Mouse (Mus musculus) brain, embryonic 14.5 days (tissue): ENCODE measurements at regions not wholly inside any gene's neighbourhood (a gene's known extent, or its start where the extent isn't known, plus 50 kb on each side); places are given as distances from the start of the nearest gene placed in this dataset.
A peak's percentile ranks its signal among the peaks of the same experiment; 100 is the strongest.
"Not testable (repeated sequence)": the region's sequence is repeated elsewhere in the genome, so short reads cannot be mapped to it uniquely, and the experiment has no call there.

ENCODE experiments used
- DNase-seq: peaks from one replicate; pipeline ENCODE4 v3.0.0-alpha.2; 2011; ENCODE audit warnings: low read depth
- CTCF ChIP-seq: fragments of 200-500 bp; IDR thresholded peaks from 2 replicates; pipeline ENCODE4 v1.5.1; 2012; ENCODE audit warnings: inconsistent platforms, mild to moderate bottlenecking, moderate library complexity, borderline replicate concordance; ENCODE audit not compliant: insufficient read depth, insufficient read length; ENCODE audit errors: extremely low read depth
- POLR2A ChIP-seq: fragments of 200-500 bp; IDR thresholded peaks from 2 replicates; pipeline ENCODE4 v1.6.1; 2012; ENCODE audit warnings: mild to moderate bottlenecking, inconsistent platforms, borderline replicate concordance; ENCODE audit not compliant: poor library complexity, insufficient read depth, insufficient read length, severe bottlenecking; ENCODE audit errors: extremely low read depth

DNA sequence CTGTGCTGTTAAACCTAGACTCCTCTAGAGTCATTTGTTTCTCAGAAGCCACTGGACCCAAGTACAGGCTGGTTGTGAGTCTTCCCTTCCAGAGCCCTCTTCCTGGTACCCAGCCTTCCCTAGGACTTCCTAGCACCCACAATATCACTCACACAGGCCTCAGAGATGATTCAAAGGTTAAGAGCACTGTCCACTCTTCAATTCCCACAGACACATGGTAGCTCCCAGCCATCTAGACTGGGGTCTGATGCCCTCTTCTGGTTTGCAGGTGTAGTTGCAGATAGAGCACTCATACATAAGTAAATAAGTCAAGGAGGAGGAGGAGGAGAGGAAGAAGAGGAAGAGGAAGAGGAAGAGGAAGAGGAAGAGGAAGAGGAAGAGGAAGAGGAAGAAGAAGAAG, 163.3 kb upstream of the Rapgef5 start:
- peak; percentile 70 for DNase-seq
- TF ChIP-seq POLR2A (no peak), CTCF (peak; percentile 67; the same call in 1 of the 2 replicates)

DNA sequence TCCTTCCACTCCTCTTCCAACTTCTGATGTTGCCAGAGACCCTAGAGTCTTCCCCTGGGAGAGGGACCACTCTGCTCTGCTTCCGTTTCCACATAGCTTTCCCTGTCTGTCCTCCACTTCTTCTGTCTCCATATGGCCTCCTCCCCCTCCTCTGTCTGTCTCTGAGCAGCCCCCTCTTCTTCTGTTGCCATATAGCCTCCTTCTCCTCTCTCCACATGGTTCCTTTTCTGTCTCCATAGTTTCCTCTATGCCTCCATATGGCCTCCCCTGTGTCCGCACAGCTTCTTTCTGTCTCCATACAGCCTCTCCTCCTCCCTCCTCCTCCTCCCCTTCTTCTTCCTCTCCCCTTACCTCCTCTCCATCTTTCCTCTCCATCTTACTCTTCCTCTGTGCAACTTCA, 158.5 kb upstream of the Rapgef5 start:
- TF ChIP-seq CTCF, result no peak
- TF ChIP-seq POLR2A, result no peak
- no peak for DNase-seq

- DNase-seq, result no peak
- TF ChIP-seq POLR2A (no peak), CTCF (no peak)
Measured at GRCm38 (mm10) chr12:117358891-117359290, 157.4 kb upstream of the Rapgef5 start.

- DNase-seq, result peak; percentile 65
- TF ChIP-seq POLR2A (no peak), CTCF (no peak)
Measured at GRCm38 (mm10) chr12:117360215-117360614, 156.1 kb upstream of the Rapgef5 start.

DNA sequence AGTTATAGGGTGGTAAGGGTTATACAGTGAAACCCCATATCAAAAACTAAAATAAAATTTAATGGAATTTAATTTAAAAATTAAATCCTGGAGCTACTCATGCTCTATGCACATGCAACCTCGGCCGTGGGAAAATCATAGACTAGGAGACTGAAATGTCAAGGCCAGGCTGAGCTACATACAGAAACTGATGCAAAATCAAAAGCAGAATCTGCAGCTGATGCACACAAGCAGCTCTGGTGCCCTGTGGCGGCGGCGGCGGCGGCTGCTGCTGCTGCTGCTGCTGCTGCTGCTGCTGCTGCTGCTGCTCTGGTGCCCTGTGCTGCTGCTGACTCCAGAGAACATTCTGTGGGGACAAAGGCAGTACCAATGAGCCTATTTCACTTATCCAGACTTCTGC, 154.5 kb upstream of the Rapgef5 start:
- peak; percentile 56 for DNase-seq
- no peak for TF ChIP-seq POLR2A
- no peak for TF ChIP-seq CTCF

DNA sequence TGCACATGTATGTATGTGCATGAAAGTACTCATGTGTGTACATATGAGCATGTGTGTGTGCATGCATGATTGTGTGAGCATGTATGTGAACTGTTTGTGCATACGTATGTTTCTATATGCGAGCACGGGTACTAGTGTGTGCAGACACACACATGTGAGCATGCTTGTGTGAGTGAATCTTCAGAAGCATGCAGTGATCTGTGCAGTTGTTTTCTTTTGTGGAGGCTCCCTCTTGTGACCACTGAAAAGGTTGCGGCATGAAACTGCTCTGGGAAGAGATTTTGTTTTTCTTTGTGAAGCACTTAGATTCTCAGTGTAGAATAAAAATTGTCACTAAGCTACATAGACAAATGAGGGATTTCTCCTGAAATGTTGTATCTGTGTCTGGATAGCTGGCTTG, 152.8 kb upstream of the Rapgef5 start:
- DNase-seq, result not testable (repeated sequence)

GRCm38 (mm10) chr12:117365181-117365580, 151.1 kb upstream of the Rapgef5 start:
- no peak for DNase-seq
- TF ChIP-seq POLR2A, result no peak
- no peak for TF ChIP-seq CTCF

GRCm38 (mm10) chr12:117365876-117366275, 150.4 kb upstream of the Rapgef5 start:
- no peak for DNase-seq
- TF ChIP-seq CTCF (no peak), POLR2A (no peak)

DNA sequence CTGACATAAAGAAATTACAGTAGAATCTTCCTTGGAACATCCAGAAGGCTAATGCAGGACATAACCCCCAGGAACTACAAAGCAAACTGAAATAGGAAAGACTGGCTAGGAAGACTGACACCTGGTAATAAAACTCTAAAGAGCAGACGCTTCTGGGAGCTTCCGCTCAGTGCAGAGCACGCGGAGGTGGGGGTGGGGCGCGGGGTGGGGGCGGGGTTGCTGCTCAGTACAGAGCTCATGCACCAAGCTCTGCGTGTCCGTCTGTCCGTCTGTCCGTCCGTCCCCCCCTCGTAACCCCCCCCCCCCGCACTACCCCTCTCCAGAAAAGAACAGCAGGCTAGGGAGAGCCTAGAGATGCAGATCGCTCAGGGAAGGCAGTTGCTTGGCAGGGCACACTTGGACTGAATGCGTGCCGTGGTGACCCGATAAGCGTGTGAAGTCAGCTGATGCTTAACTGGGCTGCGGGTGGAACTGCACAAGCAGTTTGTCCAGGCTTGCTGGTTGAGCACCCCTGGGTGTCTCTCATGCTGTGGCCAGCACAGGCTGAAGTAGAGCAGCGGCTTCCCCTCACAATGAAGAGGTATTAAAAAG, 137.9 kb upstream of the Rapgef5 start:
- DNase-seq, result no peak
- no peak for TF ChIP-seq CTCF
- no peak for TF ChIP-seq POLR2A

DNA sequence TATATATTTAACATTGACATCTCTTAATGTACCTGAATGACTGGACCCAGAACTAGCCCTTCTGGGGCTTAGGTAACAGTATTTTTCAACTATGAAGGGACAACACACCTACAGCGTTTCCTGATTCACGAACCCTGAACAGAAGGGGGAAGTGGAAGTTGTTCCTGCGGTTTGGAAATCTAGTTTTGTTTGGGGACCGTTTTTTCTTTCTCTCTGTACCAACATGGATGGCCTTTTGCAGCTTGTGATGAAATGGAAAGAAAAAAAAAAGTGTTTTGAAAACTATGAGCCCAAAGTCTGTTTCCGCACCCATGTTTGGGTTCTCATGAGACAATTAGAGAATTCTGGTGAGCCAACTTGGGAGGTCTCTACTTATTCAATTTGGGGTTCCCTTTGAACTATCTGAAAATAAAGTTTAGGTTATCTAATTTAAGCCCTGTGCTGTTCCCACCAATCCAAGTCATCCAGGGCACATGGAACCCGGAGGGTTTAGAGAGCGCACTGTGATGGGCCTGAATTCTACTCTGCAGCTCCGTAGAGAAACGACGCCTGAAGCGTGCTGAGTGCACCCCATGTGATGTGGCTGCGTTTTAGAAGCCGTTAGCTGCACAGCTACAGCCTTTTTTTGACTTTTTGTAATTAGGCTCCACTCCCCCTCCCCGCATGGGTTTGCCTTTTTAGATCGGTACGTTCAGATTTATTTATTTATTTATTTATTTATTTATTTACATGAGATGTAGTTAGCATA, 137.0 kb upstream of the Rapgef5 start:
- no peak for DNase-seq
- no peak for TF ChIP-seq CTCF
- TF ChIP-seq POLR2A, result no peak

DNA sequence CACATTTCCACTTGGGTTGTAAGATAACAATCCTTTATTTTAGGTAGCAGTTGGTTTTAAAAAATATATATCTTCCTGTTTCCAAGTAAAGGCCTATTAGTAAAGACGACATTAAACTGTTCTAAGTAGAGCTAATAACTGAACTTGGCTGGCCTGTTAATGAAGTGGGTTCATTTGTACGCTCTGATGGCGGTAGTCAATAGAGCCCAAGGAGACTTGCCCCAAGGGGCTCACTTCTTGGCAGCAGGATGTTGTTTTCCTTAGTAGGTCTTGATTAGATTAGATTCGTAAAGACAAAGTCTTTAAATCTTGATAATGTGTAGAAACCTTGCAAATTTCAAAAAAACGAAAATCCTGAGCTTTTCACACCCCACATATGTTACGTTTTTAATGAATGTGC, 135.4 kb upstream of the Rapgef5 start:
- peak; percentile 88 for DNase-seq
- TF ChIP-seq CTCF (no peak), POLR2A (no peak)

DNA sequence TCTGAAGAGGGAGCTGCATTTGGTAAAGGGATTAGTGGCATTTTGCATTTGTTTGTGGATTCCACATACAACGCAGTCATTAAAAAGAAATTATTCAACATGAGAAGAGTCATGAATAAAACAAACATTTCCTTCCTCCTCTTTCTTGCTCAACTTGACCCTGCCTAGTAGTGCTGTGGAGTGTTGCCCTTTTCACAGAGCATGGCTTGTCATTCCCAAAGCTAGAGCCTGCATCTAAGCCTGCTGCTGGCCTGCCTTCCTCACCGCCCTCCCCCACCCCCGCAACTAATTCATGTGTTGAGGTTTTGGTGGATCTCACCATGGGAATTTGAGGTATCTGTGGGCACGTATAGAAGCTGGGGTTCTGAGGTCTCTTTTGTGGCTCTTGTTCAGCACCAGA, 133.6 kb upstream of the Rapgef5 start:
- not testable (repeated sequence) for DNase-seq
